Mouse (Mus musculus) lung, adult 2 months (tissue): ENCODE data around the gene Ipmk.

Experiments
- CTCF ChIP-seq: fragments of 200-500 bp; IDR thresholded peaks from 2 replicates; pipeline ENCODE4 v1.5.1; 2011; ENCODE audit warnings: mild to moderate bottlenecking, low read length, control low read depth; ENCODE audit not compliant: insufficient read depth
- POLR2A ChIP-seq: fragments of 200-500 bp; IDR thresholded peaks from 2 replicates; pipeline ENCODE4 v1.6.1; 2011; ENCODE audit warnings: low read depth, mild to moderate bottlenecking, control low read depth, low read length, borderline replicate concordance; ENCODE audit errors: extremely low read depth

- TF ChIP-seq POLR2A (no peak), CTCF (no peak)
These were observed 79.2 kb downstream of the Ipmk start for GRCm38 (mm10) chr10:71426740-71427139.
